Comparison of ENCODE assay signal across 18 mouse cellular contexts in the genomic region with DNA sequence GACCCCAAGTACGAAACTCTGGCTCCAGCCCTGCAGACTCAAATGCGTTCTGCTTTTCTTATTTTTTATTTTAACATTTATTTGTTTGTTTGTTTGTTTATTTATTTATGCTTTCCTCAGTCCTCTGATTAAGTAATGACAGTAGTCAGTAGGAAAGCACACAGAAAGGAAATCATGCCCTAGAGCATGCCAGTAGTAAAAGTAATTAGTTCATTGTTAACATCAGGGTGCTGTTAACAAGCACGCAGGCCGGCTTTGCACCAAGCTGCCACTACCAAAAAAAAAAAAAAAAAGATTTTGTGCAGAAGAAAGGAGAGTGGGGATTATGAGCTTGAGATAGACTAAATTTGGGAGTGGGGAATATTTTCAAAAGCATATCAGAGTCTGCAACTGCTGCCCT.
DNase-seq lines count a peak whose midpoint lies in the region; ATAC-seq and TF ChIP-seq lines count a peak whose summit lies in the region.
"Had no signal": no experiment of that assay in that cellular context is flagged by ENCODE, and none has a peak within 500 bp of the region (broad histone marks: within the 10 kb centered on the region; RNA-seq: fewer than 3 reads in every experiment).

No protein-coding gene starts in this region.

- H3K4me3 ChIP-seq in midbrain, embryonic 11.5 days (ENCODE audit: low read depth, low read length) = no peak overlapping the region
- no peak overlapping the region for H3K4me3 ChIP-seq in midbrain, postnatal 0 days (ENCODE audit: low read depth, low read length)
- H3K4me3 ChIP-seq in forebrain, embryonic 16.5 days (replicated peaks; ENCODE audit: low read length) = no peak overlapping the region
- no peak overlapping the region for H3K4me3 ChIP-seq in limb, embryonic 13.5 days
- H3K4me3 ChIP-seq in neural tube, embryonic 15.5 days (replicated peaks) = no peak overlapping the region
- H3K4me3 ChIP-seq: embryonic facial prominence, embryonic 12.5 days; erythroblast, embryonic 14.5 days; heart, embryonic 10.5 days had no signal

- TF ChIP-seq CTCF in midbrain, postnatal 0 days (IDR thresholded peaks at IDR 0.05) = no peak

- peak overlapping the region; percentile 19; the same call in 1 of the 2 replicates for H3K4me2 ChIP-seq in midbrain, embryonic 11.5 days
- H3K4me2 ChIP-seq in midbrain, postnatal 0 days (ENCODE audit: low read depth, low read length, poor library complexity, severe bottlenecking) = no peak overlapping the region
- H3K4me2 ChIP-seq in forebrain, embryonic 16.5 days (ENCODE audit: low read length) = peak overlapping the region; percentile 36; the same call in 1 of the 2 replicates
- H3K4me2 ChIP-seq in limb, embryonic 13.5 days (replicated peaks) = peak overlapping the region; percentile 52
- peak overlapping the region; percentile 46 for H3K4me2 ChIP-seq in neural tube, embryonic 15.5 days
- H3K4me2 ChIP-seq: embryonic facial prominence, embryonic 12.5 days had no signal

- 58% methylated on average over 4 of the region's 4 CpGs for WGBS in midbrain, embryonic 11.5 days
- 48% methylated on average over 4 of the region's 4 CpGs for WGBS in midbrain, postnatal 0 days
- WGBS in forebrain, embryonic 16.5 days = 32% methylated on average over 4 of the region's 4 CpGs
- WGBS in limb, embryonic 13.5 days = 51% methylated on average over 4 of the region's 4 CpGs
- WGBS in neural tube, embryonic 15.5 days = 16% methylated on average over 4 of the region's 4 CpGs

- H3K9ac ChIP-seq in midbrain, embryonic 11.5 days (ENCODE audit: low read length) = no peak overlapping the region; the same call in 1 of the 2 replicates
- no peak overlapping the region for H3K9ac ChIP-seq in midbrain, postnatal 0 days (replicated peaks; ENCODE audit: low read length, poor library complexity, severe bottlenecking)
- no peak overlapping the region for H3K9ac ChIP-seq in forebrain, embryonic 16.5 days (replicated peaks; ENCODE audit: low read depth, low read length)
- no peak overlapping the region for H3K9ac ChIP-seq in limb, embryonic 13.5 days
- no peak overlapping the region for H3K9ac ChIP-seq in neural tube, embryonic 15.5 days (replicated peaks)
- H3K9ac ChIP-seq: embryonic facial prominence, embryonic 12.5 days; liver, postnatal 0 days had no signal

- ATAC-seq in midbrain, embryonic 11.5 days (ENCODE audit: low FRiP score) = no peak
- no peak for ATAC-seq in midbrain, postnatal 0 days (ENCODE audit: low FRiP score)
- ATAC-seq in forebrain, embryonic 16.5 days = no peak
- ATAC-seq in limb, embryonic 13.5 days (ENCODE audit: low FRiP score, low read depth) = no peak
- ATAC-seq in neural tube, embryonic 15.5 days (ENCODE audit: low FRiP score) = peak; percentile 54; the same call in 1 of the 2 replicates
- ATAC-seq in activated CD4-positive, CD25-positive, alpha-beta regulatory T cell, adult 4 months = no peak
- ATAC-seq: liver, postnatal 0 days had no signal

- DNase-seq in midbrain, embryonic 11.5 days (ENCODE audit: low spot score, missing footprints) = peak; percentile 85
- DNase-seq in midbrain, postnatal 0 days (ENCODE audit: low spot score) = no peak
- DNase-seq in frontal cortex, postnatal 36 days (ENCODE audit: low spot score in 2 of 2) = no peak
- DNase-seq: adrenal gland, adult 2 months; cerebellum, adult 9-11 months; gastrocnemius, postnatal 36 days; kidney, adult 18-20 months; liver, postnatal 0 days; lung, postnatal 14 days had no signal

- no peaks in the 10 kb centered on the region for H3K36me3 ChIP-seq in midbrain, embryonic 11.5 days (ENCODE audit: control insufficient read depth, insufficient read depth, low read length)
- H3K36me3 ChIP-seq in midbrain, postnatal 0 days (ENCODE audit: insufficient read depth, low read length) = no peaks in the 10 kb centered on the region
- no peaks in the 10 kb centered on the region for H3K36me3 ChIP-seq in forebrain, embryonic 16.5 days (ENCODE audit: control insufficient read depth, insufficient read depth)
- H3K36me3 ChIP-seq in limb, embryonic 13.5 days = no peaks in the 10 kb centered on the region
- no peaks in the 10 kb centered on the region for H3K36me3 ChIP-seq in neural tube, embryonic 15.5 days
- H3K36me3 ChIP-seq: embryonic facial prominence, embryonic 12.5 days; heart, embryonic 10.5 days had no signal

- no peaks in the 10 kb centered on the region for H3K27me3 ChIP-seq in midbrain, embryonic 11.5 days (ENCODE audit: control insufficient read depth, insufficient read depth, low read length)
- H3K27me3 ChIP-seq in midbrain, postnatal 0 days (ENCODE audit: insufficient read depth, low read length) = no peaks in the 10 kb centered on the region
- H3K27me3 ChIP-seq in forebrain, embryonic 16.5 days (replicated peaks; ENCODE audit: control insufficient read depth, insufficient read depth, low read length) = no peaks in the 10 kb centered on the region; the same call in 1 of the 2 replicates
- peaks cover 21% of the 10 kb centered on the region; the same call in 1 of the 2 replicates for H3K27me3 ChIP-seq in limb, embryonic 13.5 days
- H3K27me3 ChIP-seq in neural tube, embryonic 15.5 days (replicated peaks) = no peaks in the 10 kb centered on the region
- H3K27me3 ChIP-seq: embryonic facial prominence, embryonic 12.5 days had no signal

- no peak overlapping the region for H3K27ac ChIP-seq in midbrain, embryonic 11.5 days (ENCODE audit: low read depth, low read length)
- no peak overlapping the region for H3K27ac ChIP-seq in midbrain, postnatal 0 days (ENCODE audit: low read depth, low read length)
- no peak overlapping the region for H3K27ac ChIP-seq in forebrain, embryonic 16.5 days (ENCODE audit: low read length)
- no peak overlapping the region for H3K27ac ChIP-seq in limb, embryonic 13.5 days
- H3K27ac ChIP-seq in neural tube, embryonic 15.5 days (replicated peaks) = peak overlapping the region; percentile 56; the same call in 1 of the 2 replicates
- H3K27ac ChIP-seq: embryonic facial prominence, embryonic 12.5 days; heart, embryonic 10.5 days; kidney, postnatal 0 days; stomach, postnatal 0 days had no signal

- no peaks in the 10 kb centered on the region for H3K9me3 ChIP-seq in midbrain, embryonic 11.5 days (ENCODE audit: control insufficient read depth, low read length)
- no peaks in the 10 kb centered on the region for H3K9me3 ChIP-seq in midbrain, postnatal 0 days (ENCODE audit: low read length)
- H3K9me3 ChIP-seq in forebrain, embryonic 16.5 days (ENCODE audit: control insufficient read depth, low read length) = no peaks in the 10 kb centered on the region
- no peaks in the 10 kb centered on the region for H3K9me3 ChIP-seq in limb, embryonic 13.5 days
- H3K9me3 ChIP-seq in neural tube, embryonic 15.5 days (replicated peaks) = no peaks in the 10 kb centered on the region
- H3K9me3 ChIP-seq: embryonic facial prominence, embryonic 12.5 days; heart, embryonic 10.5 days had no signal

- H3K4me1 ChIP-seq in midbrain, embryonic 11.5 days (ENCODE audit: control insufficient read depth, insufficient read depth, low read length) = peaks cover 22% of the 10 kb centered on the region
- H3K4me1 ChIP-seq in midbrain, postnatal 0 days (ENCODE audit: insufficient read depth, low read length) = no peaks in the 10 kb centered on the region
- H3K4me1 ChIP-seq in forebrain, embryonic 16.5 days (replicated peaks; ENCODE audit: control insufficient read depth, insufficient read depth, low read length) = peaks cover 21% of the 10 kb centered on the region
- peaks cover 21% of the 10 kb centered on the region for H3K4me1 ChIP-seq in limb, embryonic 13.5 days
- peaks cover 23% of the 10 kb centered on the region for H3K4me1 ChIP-seq in neural tube, embryonic 15.5 days
- H3K4me1 ChIP-seq: embryonic facial prominence, embryonic 12.5 days; heart, embryonic 10.5 days had no signal
